Mouse (Mus musculus) c-Kit-positive CD71-positive TER-119-positive erythroid progenitor cells, embryonic 14.5 days (primary cell): ENCODE data around the gene Krt23.
A peak's percentile ranks its signal among the peaks of the same experiment; 100 is the strongest.

Experiments used
- DNase-seq: peaks from one replicate; pipeline ENCODE4 v3.0.0-alpha.2; 2013; ENCODE audit warnings: low spot score

The Krt23 gene

DNA sequence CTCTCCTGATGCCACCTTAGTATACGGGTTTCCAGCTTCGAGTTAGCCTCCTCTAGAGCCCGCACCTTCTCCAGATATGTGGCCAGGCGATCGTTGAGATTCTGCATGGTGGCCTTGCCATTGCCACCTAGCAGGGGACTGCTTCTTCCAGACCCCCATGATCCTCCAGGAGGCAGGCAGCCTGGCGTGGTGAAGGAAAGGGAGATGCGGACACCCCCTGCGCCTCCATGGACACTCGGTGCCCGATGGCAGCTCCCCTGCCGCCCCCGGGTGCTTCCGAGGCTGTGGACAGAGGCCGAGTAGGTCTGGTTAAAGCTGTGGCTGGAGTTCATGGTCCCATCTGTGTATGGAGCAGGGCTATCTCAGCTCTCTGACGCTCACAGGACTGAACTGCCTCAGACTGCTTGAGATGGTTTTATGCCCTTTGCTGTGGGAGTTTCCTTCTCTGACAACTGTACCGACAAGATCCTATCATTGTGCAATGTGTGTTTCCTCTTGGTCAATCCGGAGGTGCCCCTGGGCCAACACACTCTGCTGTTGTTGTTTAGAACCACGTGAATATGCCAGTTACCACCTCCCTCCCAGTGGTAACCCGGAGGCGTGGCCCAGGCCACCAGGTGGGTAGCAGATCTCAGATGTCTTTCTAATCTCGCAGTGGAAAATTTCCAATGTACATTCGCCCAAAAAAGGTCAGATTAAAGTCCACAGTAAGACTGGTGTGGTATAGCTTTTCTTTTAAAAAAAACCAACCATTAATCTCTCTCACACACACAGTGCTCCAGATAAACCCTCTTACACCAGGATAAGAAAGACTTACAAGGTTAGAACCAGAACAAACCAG lies at the start of gene Krt23:
Gene Krt23, minus strand, starts transcription at position 405 of the 841 bp plus-strand sequence.
- no peak for DNase-seq

DNA sequence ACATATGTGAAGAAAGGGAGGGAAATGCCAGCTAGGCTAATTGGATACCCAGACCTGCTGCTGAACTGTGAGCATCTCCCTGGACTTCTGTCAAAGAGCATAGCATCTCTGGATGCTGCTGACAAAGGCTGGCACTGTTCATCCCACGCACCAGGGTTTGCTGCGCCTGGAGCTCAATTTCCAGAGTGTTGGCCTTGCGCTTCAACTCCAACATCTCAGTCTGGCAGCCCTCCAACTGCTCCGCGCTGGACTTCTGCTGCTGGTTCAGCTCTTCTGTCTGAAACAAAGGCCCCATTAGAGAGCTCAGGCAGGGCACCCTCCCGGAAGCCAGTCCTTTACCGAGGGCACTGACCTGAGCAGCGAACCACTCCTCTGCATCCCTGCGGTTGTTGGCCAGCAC lies 46.8 kb upstream of the Krt23 start:
- DNase-seq = no peak

DNA sequence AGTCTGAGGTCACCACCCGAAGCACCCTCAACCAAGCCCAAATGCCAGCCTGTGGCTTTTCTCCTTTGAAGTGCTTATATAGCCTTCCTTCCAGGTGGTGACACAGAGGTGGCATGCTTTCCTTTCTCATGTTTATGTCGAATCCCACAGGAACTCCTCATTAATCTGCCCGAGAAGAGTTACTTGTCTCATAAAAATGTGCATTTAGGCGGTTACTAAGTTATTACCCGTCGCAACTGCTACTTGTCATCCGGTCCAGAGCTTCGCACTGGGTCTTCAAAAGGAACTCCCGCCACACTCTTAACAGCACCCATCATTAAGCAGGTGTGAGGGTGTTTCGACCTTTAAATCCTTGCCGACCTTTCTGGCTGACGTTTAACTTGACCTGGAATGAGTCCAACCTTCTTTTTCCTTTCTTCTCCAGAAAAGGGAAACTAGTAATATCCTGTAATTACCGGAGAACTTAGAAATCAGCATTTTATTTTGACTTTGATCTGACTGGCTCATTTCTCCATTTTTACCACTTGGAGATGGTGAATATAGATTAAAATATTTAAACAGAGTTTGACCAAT lies 28.4 kb upstream of the Krt23 start, which contains the start of gene Krt39:
Gene Krt39, minus strand, starts transcription at position 51 of the 573 bp plus-strand sequence.
- no peak for DNase-seq

DNA sequence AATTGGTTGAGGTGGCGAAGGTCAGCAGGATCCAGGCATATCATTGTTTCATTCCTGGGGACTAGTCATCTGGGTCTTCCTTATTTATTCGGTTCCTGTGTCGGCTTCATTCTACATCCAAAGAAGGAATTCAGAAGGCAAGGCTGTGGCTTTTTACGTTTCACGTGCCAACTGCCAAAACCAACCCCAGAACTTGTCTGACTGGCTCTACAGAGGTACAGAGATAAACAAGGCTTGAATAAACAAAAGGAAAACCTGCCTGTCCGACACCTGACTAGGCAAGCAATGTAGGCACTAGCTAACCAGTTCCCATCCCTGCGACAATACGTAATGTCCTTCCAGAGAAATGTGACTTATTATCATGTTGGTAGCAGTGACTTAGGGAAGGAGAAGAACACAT lies 21.2 kb upstream of the Krt23 start:
- DNase-seq = no peak

DNA sequence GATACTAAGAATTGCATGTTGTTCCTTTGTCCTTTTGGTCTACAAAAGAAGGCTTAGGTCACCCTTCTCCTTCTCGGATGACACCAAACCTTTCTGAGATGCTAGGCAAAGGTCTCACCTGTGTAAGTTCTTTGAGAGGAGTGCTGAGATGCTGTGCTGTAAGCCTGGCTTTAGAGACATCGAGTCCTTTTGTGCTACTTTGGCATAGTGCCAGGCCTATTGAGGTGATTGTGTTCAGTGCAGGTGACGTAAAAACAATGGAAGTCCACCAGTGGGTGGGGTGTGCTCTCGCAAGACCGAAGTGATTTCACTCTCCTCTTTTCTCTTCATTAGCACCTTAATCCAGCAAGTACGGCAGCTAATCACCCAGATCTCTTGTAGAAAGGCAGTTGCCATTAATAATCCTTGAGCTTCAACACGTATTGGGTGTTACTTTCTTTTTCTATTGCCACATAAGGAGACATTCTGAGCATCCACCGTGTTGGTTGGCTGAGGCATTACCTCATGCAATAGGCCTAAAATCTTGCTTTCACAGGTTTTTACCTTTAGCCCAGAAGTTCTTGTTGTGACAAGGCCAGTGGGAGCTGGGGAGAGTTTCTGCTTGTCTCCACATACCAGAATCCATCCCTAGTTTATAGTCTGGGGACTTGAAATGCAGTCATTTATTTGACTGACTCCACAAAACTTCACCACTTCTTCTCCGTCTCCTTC lies 7.3 kb upstream of the Krt23 start:
- no peak for DNase-seq

DNA sequence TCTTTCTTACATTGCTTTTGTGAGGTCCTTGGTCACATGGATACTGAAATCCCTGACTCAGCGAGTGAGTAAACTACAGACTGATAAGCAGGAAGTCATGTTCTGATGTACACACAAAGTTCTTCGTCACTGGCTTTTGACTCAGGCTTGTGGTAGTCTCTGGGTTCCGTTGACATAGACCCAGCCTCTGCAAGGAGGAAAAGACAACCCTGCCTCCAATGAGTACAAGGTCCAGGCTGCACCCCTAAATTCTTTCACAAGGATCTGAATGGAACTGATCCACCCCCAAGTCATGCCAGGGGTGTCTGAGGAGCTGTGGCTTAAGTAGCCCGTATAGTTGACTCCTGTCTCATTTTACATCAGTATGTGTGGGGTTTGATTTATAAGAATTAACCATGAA lies 3.5 kb upstream of the Krt23 start:
- DNase-seq = no peak

DNA sequence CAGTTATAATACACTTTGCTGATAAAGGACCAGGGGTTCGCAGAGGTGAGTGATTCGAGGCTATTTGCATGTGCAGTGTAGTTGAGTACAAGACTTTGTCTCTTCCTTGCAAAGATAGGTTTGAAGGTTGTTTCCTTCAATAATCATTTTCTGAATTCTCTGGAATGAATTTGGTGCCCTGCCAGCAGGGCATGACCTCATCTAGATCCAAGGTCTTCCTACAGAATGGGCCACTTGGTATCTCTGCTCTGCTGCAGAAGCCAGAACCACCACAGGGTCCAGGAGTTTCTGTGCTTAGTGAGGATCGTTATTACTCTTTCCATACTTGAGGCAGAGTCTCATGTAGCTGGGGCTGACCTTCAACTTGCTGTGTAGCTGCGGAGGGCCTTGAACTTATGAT lies 1.8 kb upstream of the Krt23 start:
- DNase-seq = no peak

DNA sequence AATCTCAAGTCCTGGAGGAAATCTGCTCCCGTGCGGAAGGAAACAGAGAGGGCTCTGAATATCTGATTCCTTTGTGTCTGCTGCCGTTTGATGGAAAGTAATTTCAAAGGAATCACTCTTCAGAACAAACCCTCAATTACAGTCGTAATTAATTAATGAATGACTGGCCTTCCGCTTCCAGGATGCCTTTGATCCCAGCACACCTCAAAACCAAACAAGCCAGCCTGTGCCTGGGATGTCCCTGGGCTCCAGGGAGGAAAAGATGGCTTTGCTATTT lies 575 bp upstream of the Krt23 start:
- no peak for DNase-seq

DNA sequence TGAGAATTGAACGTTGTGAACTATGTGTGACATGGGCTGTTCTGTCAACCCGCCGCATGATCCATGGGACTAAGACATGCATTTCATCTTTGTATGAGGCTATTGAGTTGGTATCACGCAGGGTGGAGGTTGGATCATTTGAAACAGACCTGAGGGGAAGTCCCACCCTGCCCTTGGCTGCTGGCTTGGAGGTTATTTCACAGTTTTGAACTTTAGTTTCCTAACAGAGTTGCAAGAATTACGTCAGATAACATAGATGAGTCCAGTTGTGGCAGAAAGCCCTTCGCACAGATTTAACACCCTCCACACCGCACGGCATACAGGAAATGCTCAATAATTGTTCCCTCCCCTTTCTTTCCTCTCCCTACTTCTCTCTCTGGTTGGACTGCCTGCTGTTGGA lies 1.9 kb downstream of the Krt23 start:
- DNase-seq = no peak

DNA sequence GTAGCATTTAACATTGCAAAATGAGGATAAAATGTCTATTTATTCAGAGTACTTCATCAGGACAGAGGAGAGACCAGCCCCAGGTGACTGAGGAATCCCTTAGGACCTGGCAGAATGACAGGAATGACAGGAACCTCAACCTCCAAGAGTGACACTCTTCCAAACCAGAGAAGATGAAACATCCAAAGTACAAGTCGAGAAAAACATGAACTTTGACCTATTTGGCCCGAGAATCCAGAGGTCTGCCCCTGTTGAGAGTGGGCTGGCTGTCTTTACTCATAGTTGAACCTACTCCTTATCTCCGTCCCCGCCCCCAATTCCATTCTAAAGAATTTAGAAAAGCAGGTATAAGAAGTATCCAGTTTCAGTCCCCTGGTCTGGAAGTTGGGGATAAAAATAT lies 2.3 kb downstream of the Krt23 start:
- no peak for DNase-seq

DNA sequence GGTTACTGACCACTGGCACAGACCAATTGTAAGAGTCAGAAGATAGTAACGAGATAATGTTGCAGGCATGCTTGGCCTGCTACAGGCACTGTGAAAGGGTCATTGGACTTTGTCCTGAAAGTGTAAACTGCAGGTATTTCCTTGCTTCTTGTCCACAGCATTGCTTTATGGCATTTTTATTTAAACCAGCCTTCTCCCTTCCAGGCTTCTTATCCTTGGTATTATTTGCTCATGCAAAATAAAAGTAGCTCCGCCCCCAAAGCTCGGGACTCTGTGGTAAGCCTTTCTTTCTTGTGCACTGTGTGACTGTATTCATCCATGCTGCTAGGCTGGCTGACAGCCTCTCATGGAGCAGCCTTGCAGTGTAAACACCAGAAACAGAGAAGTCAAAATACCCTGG lies 3.7 kb downstream of the Krt23 start:
- no peak for DNase-seq

DNA sequence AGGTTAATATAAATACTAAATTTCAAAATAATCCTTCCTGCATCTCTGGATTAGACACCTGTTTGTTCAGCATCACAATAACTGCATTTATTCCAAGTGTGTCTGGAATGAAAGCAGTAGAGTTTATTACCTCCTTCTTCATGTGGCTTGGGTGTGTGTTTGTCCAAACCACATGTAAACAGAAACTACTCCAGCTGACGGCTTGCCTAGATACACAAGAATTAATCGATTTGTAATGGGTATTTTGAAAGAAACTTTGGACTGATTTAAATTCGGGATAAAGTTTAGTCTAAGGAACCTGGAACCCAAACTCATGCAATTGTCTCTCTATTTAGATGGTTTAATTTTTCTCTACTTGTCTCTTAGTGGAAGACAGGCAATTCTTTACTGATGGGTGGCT lies 18.0 kb downstream of the Krt23 start:
- DNase-seq = no peak

DNA sequence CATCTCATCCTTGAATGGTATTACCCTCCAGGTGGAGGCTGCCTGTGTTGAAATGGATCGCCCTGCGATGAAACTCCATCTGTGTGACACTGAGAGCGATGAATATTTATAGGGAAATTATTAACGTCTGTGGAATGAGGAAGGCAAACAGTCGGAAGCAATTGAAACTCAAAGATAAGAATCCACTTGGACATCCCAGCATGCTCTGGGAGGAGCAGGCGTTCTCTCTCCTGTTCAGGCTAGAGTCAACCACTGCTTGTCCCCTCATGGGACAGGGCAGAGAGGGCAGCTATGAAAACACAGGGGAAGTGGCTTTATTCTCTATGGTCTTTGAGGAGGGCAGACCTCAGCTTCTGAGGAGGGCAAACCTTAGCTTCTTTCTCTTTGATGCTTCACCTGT lies 19.5 kb downstream of the Krt23 start:
- DNase-seq = no peak

DNA sequence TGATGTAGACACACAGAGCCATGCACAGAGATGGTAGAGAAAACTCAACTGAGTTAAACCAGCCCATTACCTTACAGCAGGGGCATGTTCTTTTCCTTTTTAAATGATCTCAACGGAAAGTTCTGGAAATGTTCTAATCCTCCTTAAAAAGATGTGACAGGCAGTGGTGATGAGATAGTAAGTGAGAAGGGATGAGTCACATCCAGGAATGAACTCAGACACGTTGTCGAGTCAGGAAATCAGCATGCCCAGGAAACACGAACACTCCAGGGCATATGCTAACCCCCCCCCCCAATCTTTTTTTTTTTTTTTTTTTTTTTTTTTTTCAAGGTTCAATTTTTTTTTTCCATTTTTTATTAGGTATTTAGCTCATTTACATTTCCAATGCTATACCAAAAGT lies 20.5 kb downstream of the Krt23 start:
- DNase-seq = no peak

DNA sequence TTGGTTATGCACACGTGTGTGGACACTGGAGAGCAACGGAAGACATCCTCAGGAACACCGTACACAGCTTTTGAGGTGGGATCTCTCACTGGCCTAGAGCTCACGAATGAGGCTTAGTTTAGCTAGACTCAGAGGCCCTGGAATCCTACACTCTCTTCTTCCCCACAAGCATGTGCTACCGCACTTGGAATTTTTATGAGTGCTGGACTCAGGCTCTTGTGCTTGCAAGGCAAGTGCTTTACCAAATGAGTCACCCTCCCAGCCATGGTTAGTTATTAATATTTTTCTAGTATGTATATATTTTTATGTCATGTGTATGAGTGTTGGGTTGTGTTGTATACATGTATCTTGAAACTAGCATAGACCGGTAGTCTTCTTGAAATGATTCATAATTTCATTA lies 21.0 kb downstream of the Krt23 start:
- DNase-seq = no peak

DNA sequence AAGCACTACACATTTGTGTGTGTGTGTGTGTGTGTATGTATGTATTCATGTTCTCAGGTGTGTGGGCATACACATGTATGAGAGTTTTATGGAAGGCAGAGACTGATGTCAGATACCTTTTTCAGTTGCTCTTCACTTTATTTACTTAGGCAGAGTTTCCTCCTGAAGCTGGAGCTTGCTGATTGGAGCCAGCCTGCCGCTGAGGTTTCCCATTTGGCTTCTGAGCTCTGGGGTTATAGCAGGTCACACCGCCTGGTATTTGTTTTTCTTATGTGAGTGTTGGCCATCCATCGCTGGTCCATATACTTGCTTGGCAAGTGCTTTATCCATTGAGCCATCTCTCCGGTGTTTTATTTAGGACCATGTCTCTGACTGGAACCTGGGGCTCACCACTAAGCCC lies 23.7 kb downstream of the Krt23 start:
- DNase-seq = no peak

DNA sequence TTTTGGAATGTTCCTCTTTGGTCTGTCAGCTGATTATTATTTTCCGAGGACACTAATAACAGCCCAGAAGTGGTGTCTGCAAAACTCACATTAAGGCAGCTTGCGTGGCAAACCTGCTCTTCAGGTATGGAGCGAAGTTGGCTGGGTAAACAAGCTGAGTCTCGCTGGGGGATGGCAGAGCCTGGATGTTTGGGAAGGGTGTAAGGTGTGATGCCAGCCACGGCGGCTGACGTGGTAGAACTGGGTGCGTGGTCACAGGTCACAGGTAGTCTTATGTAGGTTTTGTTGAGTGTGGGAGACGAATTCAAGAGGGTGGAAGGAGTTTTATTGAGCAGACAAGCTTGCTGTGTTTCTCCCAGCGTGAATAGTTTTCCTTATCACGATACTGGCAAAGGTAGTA lies 24.4 kb downstream of the Krt23 start:
- DNase-seq = no peak

DNA sequence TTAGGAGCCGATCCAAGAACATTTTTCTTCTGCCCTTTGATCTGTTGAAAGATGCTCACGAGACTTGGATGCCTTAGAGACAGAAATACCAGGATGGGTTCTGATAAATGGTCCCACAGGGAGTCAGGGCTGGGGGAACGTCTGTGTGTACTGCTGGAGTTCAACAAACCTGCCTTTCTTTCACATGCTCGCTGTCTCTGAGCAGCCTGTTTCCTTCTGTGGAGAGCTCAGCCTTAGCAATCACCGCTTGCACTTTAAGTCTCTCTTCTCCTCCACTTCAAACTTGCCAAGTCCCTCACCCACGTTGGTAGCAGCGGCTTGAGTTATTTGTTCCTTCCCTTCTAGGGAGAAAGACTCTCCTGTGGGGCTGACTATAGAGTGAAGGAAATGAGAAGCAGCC lies 26.6 kb downstream of the Krt23 start:
- no peak for DNase-seq

DNA sequence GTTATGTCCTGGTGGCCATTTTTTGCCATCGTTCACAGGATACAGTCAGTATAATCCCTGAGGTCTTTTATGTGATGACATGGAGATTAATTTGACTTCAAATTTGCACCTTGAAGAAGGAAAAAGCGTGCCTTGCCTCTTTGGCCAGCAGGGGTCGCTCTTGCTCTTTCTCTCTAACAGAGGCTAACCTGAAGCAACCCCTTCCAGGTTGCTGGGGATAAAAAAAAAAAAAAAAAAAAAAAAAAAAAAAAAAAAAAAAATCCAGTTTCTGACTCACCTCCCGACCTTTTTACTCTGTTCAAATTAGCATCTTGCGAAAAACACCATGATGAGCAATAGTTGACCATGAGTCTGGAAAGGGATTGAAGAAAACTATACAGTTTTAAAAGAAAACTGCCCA lies 28.1 kb downstream of the Krt23 start:
- peak; percentile 49 for DNase-seq

DNA sequence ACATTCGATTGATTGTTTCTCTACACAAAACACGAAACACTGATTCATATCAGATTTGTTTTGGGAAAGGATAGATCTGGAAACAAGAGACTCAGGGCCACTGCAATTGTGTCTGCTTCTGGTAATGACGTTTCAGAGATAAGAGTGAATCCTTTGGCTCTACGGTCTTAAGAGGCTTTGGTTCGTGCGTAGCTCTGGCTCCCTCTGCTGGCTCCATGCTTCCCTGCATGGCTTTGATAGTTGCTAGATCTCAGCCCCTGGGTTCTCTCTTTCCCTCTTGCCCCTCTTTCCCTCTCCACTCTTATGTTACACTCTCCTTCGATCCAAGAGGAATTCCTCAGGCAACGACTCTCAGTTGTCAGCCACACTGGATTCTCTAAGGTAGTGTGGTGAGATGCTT lies 29.8 kb downstream of the Krt23 start:
- DNase-seq = peak; percentile 22

DNA sequence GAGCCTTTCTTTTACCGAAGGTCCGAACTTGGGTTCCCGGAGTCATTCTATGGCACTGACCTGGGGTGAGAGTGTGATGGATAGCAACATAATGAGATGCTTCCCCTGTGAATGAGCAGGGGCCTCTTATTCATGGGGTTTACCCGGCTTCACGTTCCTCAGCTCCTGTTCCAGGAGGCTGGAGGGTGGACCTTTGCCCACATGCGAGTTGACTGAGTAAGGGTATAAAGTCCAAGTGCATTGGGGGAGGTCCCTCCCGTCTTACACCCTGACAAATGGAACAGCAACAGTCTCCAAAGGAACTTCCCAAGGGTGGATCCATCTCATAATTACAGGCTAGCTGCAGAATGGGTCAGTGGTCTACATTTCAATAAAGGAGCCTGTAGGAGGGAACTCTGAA lies 31.2 kb downstream of the Krt23 start:
- no peak for DNase-seq

DNA sequence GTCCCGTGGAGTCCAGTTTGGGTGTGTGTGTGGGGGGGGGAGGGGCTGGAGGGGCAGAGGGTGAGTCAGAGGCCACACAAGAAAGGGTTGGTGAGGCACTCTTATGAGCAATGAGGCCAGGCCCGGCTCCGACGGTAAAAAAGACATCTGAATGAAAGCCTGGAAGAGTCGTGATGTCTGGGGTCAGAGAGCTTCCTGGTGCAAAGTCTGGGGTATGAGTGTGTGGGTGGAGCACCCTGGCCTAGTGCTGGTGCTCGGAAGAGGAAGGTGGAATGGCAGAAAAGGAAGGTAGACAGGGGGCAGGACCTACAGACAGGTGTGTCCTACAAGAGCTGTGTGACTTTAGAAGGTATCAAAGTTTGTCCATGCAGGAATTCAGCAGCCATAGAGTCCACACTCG lies 34.0 kb downstream of the Krt23 start:
- DNase-seq = no peak

DNA sequence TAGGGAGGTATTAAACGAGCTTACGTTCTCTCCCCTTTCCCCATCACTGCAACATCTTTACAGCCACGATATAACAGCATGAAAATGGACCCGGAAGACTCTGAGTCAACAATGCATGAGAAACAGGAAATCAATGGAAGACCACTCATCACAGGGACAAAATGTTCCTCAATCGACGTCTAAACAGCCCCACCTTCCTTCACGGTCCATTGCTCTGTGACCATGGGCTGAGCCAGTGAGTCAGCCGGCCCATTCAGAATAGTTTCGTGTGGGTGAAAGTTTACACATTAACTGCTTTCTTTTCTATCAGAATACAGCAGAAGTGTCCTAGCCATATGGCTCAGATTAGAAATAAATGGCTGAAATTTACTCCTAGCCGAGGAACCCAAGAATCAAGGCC lies 38.2 kb downstream of the Krt23 start:
- DNase-seq = no peak

DNA sequence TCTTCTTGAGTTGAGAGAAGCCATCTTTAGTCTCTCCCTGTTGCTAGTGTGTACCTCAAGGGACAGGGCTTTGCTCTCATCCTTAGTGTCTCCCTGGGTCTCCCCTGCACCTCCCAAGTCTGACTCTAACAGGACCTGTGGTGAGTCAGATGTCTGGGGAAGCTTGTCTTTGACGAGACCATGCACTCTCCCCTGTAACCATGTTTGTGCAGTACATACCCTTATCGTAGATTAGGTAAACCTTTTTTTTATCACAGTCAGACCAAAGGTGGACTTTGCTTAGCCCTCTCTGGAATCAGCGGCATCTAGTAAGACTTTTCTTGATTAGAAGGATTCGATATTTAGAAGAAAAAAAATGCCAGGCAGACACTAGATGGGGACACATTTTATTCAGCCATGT lies 38.9 kb downstream of the Krt23 start:
- DNase-seq = no peak
